Mouse (Mus musculus): ENCODE data around the gene Actg2.

Gene Actg2

GRCm38 (mm10) chr6:83480019-83480655 lies 55.9 kb downstream of the Actg2 start:
- DNase-seq (ENCODE audit: low read depth in 1 of 2, low spot score in 2 of 2) = no peak

GRCm38 (mm10) chr6:83479193-83479592 lies 56.9 kb downstream of the Actg2 start:
- no peak for DNase-seq (ENCODE audit: low read depth in 1 of 2, low spot score in 2 of 2)

GRCm38 (mm10) chr6:83478628-83479027 lies 57.4 kb downstream of the Actg2 start:
- DNase-seq (ENCODE audit: low read depth in 1 of 2, low spot score in 2 of 2) = no peak

- DNase-seq (ENCODE audit: low read depth in 1 of 2, low spot score in 2 of 2) = no peak
Measured at GRCm38 (mm10) chr6:83478217-83478616, 57.8 kb downstream of the Actg2 start.

GRCm38 (mm10) chr6:83475431-83475830 lies 60.6 kb downstream of the Actg2 start:
- DNase-seq (ENCODE audit: low read depth in 1 of 2, low spot score in 2 of 2) = no peak

- no peak for DNase-seq (ENCODE audit: low read depth in 1 of 2, low spot score in 2 of 2)
Measured at GRCm38 (mm10) chr6:83473240-83473639, 62.8 kb downstream of the Actg2 start.

- no peak for DNase-seq (ENCODE audit: low read depth in 1 of 2, low spot score in 2 of 2)
Measured at GRCm38 (mm10) chr6:83471739-83472138, 64.3 kb downstream of the Actg2 start.

GRCm38 (mm10) chr6:83464011-83464410 lies 72.1 kb downstream of the Actg2 start:
- no peak for DNase-seq (ENCODE audit: low read depth in 1 of 2, low spot score in 2 of 2)

Data from monocyte, adult 2 months (primary cell).